Mouse (Mus musculus): Measurements from ENCODE around the gene Bub1.

The Bub1 gene

DNA sequence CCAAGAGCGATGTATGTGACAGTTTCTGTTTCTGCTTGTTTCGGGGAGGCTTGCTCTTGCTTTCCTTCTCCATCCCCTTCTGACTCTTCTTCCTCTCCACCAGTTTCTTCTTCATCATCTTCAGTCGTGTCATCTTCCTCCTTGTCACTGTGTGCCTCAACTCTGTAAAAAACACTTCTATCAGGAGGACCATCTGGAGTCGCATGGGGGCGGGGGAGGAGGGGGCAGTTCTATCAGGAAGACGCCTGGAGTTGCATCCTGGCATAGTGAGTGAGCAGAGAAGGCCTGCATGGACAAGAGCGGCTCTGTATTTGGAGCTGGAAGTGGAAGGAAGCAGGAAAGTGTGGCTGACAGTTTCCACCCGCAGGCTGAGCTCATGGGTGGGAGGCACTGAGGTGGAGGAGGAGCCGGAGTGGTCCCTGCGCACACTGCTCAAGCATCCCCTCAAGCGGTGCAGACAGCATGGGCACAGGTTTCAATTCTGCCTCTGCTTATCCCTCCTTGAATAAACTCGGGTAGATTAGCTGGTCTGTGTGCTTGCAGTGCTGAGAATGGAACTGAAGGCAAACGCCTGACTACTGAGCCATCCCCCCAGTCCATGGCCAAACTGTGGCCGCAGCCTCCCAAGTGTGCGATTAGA is 57.6 kb downstream of the Bub1 start:
- DNase-seq: no peak

DNA sequence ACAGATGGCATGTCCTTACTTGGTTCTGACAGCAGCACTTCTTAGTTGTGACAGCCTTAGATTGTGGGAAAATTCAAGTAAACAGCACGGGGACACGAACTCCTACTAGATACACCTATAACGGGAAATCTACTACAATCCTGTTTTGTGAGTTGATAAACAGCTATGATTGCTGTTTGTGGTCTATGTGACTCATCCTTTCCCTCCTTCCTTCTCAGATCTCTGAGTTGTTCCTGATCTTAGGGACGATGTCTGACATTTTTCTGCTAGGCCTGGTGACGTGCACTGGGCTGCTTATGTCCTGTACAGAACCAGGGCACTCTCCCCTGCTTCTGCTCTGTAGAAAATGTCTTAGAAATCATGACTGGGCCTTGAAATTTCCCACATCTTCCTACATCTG is 70.1 kb downstream of the Bub1 start:
- no peak for DNase-seq

DNA sequence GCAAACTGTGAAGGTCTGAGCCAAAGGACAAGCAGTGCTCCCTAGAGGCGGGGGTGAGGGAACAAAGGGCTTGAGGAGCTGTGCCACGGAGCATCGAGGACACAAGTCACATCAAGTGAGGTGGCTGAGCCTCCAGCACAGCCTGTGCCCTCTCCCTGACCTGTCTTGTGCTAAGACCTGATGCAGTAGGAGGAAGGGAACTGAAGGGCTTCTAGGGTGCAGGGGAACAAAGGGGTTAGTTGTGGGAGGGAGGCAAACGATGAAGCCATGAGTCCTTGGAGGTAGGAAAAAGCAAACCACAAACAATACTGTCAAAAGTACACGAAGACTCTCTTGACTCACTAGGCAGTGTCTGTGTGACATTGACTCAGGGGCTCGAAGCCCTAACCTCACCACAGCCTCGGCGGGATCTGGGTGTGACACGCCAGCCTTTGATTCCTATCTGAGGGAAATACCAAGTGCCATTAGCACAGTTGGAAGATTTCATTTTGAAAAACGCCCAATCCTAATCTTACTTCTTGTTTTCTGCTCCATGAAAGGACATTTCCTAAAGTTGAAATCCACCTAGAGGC is 71.2 kb downstream of the Bub1 start:
- no peak for DNase-seq

DNA sequence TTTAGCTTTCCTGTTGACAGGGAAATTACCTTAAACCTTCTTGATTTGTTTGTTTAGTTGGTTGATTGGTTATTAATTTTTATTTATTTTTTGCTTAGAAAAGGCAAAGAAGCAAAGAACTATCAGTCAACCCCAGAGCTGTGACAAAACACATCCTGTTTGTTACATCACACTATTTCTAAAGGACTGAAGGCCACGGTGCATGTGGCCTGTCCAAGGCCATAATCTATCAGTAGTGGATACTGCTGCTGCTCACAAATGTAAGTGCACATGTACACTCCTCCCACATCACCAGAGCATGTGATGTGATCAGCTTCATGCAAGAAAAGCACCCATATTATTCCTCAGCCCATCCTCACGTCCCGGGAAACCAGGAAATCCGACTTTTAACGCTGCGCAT is 71.7 kb downstream of the Bub1 start:
- no peak for DNase-seq

DNA sequence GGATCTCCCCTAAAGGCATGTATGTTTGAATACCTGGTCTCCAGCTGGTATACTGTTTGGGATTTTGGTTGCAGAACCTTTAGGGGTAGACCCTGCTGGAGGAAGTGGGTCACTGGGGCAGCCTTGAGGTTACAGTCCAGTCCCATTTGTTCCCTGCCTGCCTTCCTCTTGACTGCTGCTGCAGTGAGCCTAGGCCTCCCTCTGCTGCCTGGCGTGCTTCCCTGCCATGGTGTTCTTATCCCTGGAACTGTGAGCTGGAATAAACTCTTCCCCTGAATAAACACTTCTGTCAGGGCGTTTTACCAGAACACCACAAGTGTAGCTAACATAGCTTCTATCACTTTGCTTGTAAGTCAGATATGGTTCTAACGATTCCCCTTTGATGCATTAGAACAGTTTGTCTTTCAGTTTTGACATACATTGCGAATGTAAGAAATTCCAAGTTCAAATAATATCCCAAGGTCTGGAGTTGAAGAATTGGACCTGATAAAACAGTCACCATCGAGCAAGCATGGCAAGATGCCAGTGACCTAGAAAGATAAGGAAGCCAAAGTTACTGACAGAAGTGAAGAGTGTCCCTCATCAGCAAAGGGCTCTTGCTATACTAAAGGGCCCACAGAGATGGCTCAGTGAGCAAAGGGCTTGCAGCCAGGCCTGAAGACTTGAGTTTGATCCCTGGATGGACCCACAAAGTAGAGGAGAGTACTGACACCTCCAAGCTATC is 72.3 kb downstream of the Bub1 start:
- no peak for DNase-seq

DNA sequence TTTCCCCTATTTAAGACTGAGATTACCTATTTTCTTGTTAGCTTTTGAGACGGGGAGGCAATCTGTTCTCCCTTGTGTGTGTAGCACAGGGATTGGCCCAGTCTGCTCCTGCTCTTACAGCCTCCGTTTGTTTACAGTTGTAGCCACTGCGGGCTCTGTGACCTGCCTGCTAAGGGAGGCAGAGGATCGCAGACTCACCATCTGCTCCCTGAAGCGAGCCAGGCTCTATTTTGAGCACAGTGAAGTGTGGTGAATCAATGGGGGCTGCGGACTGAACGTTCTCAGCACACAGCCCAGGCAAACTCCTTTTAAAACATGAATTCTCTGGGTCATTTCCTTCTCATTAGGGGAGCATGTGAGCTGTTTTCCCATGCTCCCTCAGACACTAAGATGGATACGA is 74.5 kb downstream of the Bub1 start:
- DNase-seq: no peak

DNA sequence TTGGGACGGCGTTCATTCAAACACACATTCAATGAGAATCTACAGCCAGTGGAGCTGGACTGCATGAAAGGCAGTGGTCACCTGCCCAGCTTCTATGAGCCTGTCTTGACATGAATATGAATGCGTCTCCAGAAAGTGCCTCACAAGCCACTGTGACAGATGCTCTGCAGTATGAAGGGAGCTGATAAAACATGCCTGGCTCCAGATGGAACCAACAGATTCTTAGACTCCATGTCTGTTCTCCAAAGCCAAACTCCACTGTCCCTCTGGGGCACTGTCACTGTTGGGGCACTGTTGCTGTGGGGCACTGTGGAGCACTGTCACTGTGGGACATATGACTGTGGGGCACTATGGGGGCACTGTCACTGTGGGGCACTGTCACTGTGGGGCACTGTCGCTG is 77.6 kb downstream of the Bub1 start:
- no peak for DNase-seq

DNA sequence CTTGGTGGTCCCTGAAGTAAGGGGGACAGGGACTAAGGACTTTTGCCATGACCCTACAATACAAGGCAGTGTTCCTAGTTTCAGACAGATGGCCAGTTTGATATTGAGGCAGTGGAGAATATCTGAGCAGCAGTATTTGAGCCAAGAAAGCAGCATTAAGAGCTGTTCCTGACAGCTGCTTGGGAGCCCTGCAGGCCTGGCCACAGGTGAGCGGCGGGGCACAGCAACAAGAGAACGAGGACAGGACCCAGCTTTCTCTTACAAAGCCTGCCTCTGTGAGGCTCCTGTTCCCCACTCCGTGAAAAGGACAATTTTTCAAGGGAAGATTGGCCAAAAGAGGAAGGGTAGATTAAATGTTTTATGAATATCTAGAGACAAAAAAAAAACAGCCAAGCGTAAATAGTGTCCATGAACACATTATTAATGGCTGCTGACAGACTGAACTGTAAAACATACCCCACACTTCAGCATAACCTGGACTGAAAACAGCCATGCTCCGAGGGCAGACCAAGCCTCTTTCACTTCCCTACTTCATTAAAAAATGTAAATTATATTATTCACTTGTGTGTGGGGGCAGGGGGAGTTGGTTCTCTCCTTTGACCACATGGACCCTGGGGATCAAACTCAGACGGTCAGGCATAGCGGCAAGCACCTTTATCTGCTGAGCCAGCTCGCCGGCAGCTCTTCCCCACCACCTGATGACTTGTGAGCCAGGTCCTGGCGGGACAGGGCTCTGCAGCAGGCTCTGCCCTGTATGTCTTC is 79.6 kb downstream of the Bub1 start:
- no peak for DNase-seq
